In genomic region chr5:65536751-65537419, GRCm38 (mm10) we compare ENCODE assay signal across 8 mouse cellular contexts. TPM values are rescaled to one million over a fixed set of nuclear protein-coding genes. Genes with fewer than 3 reads are reported as not detected.
DNase-seq lines count a peak whose midpoint lies in the region; ATAC-seq and TF ChIP-seq lines count a peak whose summit lies in the region.

TSS of gene Smim14 (minus strand) at chr5:65537184.
TSS of gene Ube2k (plus strand) at chr5:65537233.

- H3K4me3 ChIP-seq in E14TG2a.4 (replicated peaks; ENCODE audit: low read length) = peak within 1 kb of the TSS; percentile 95
- peak within 1 kb of the TSS; percentile 93 for H3K4me3 ChIP-seq in forebrain, embryonic 13.5 days
- peak within 1 kb of the TSS; percentile 92 for H3K4me3 ChIP-seq in liver, postnatal 0 days (ENCODE audit: low read depth, low read length)
- H3K4me3 ChIP-seq in neural tube, embryonic 14.5 days (ENCODE audit: low read depth, low read length) = peak within 1 kb of the TSS; percentile 99

- peaks cover 7% of the 10 kb centered on the region; the same call in 1 of the 2 replicates for H3K36me3 ChIP-seq in E14TG2a.4 (ENCODE audit: insufficient read depth, low read length)
- H3K36me3 ChIP-seq in forebrain, embryonic 13.5 days (ENCODE audit: poor library complexity, severe bottlenecking) = no peaks in the 10 kb centered on the region
- no peaks in the 10 kb centered on the region for H3K36me3 ChIP-seq in liver, postnatal 0 days (replicated peaks; ENCODE audit: insufficient read depth, low read length)
- no peaks in the 10 kb centered on the region for H3K36me3 ChIP-seq in neural tube, embryonic 14.5 days (ENCODE audit: control insufficient read depth, insufficient read depth, low read length)

- intact Hi-C loops in heart, postnatal 10 days (cut with DNase I) = loop anchor here (2.0 to 10.0 kb wide), 4 partner anchors 44 to 418 kb away; partner anchors contain the start of gene Gm43552

- peak; percentile 96 for ATAC-seq in forebrain, embryonic 13.5 days
- peak; percentile 96 for ATAC-seq in liver, postnatal 0 days
- ATAC-seq in neural tube, embryonic 14.5 days (ENCODE audit: low read depth) = peak; percentile 95

- under 1% methylated on average over 65 of the region's 66 CpGs for WGBS in forebrain, embryonic 13.5 days
- WGBS in large intestine, adult 2 months = under 1% methylated on average over 63 of the region's 66 CpGs
- under 1% methylated on average over 43 of the region's 66 CpGs for WGBS in liver, postnatal 0 days (ENCODE audit: insufficient replicate concordance)
- WGBS in neural tube, embryonic 14.5 days = under 1% methylated on average over 55 of the region's 66 CpGs

- peak within 1 kb of the TSS; percentile 95 for H3K9ac ChIP-seq in forebrain, embryonic 13.5 days
- H3K9ac ChIP-seq in liver, postnatal 0 days (replicated peaks) = peak within 1 kb of the TSS; percentile 96
- H3K9ac ChIP-seq in neural tube, embryonic 14.5 days (replicated peaks; ENCODE audit: low read depth, low read length) = peak within 1 kb of the TSS; percentile 92

- no peak for TF ChIP-seq CTCF in E14TG2a.4 (conservative IDR thresholded peaks at IDR 0.05; ENCODE audit: low read length)
- peak; percentile 32 for TF ChIP-seq CTCF in liver, postnatal 0 days (IDR thresholded peaks at IDR 0.05; ENCODE audit: low read depth)

- H3K27ac ChIP-seq in forebrain, embryonic 13.5 days = peak within 1 kb of the TSS; percentile 99
- H3K27ac ChIP-seq in liver, postnatal 0 days (ENCODE audit: low read depth) = peak within 1 kb of the TSS; percentile 99
- peak within 1 kb of the TSS; percentile 97 for H3K27ac ChIP-seq in neural tube, embryonic 14.5 days (ENCODE audit: low read depth, low read length)

- peak within 1 kb of the TSS; percentile 60 for H3K4me2 ChIP-seq in forebrain, embryonic 13.5 days
- peak within 1 kb of the TSS; percentile 88 for H3K4me2 ChIP-seq in liver, postnatal 0 days (ENCODE audit: low read depth, low read length)
- H3K4me2 ChIP-seq in neural tube, embryonic 14.5 days (ENCODE audit: low read depth, low read length) = peak within 1 kb of the TSS; percentile 77

- H3K27me3 ChIP-seq in E14TG2a.4 (ENCODE audit: insufficient read depth, low read length) = no peaks in the 10 kb centered on the region
- H3K27me3 ChIP-seq in forebrain, embryonic 13.5 days = no peaks in the 10 kb centered on the region
- H3K27me3 ChIP-seq in liver, postnatal 0 days (ENCODE audit: insufficient read depth, low read length) = no peaks in the 10 kb centered on the region
- no peaks in the 10 kb centered on the region; the same call in 1 of the 2 replicates for H3K27me3 ChIP-seq in neural tube, embryonic 14.5 days (ENCODE audit: control insufficient read depth, insufficient read depth, low read length)

- H3K9me3 ChIP-seq in E14TG2a.4 (ENCODE audit: low read length) = no peaks in the 10 kb centered on the region
- no peaks in the 10 kb centered on the region for H3K9me3 ChIP-seq in forebrain, embryonic 13.5 days (replicated peaks)
- no peaks in the 10 kb centered on the region for H3K9me3 ChIP-seq in liver, postnatal 0 days (ENCODE audit: low read length)
- no peaks in the 10 kb centered on the region for H3K9me3 ChIP-seq in neural tube, embryonic 14.5 days (ENCODE audit: control insufficient read depth, low read length)

- peak; percentile 89 for DNase-seq in c-Kit-positive CD71-positive TER-119-positive erythroid progenitor cells, embryonic 14.5 days (ENCODE audit: low spot score)
- DNase-seq in heart, postnatal 10 days = peak; percentile 95
- no peak for DNase-seq in large intestine, adult 2 months (ENCODE audit: low read depth, low spot score)
- peak; percentile 95 for DNase-seq in liver, postnatal 0 days
- DNase-seq in testis, postnatal 10 days (ENCODE audit: low spot score) = peak; percentile 95

- TF ChIP-seq EP300 in liver, postnatal 0 days (IDR thresholded peaks at IDR 0.05; ENCODE audit: low read depth) = no peak

- H3K4me1 ChIP-seq in E14TG2a.4 (replicated peaks; ENCODE audit: low read depth, low read length) = peaks cover 74% of the 10 kb centered on the region
- peaks cover 14% of the 10 kb centered on the region for H3K4me1 ChIP-seq in forebrain, embryonic 13.5 days
- peaks cover 8% of the 10 kb centered on the region for H3K4me1 ChIP-seq in liver, postnatal 0 days (ENCODE audit: insufficient read depth)
- peaks cover 9% of the 10 kb centered on the region for H3K4me1 ChIP-seq in neural tube, embryonic 14.5 days (ENCODE audit: control insufficient read depth, insufficient read depth, low read length)

RNA-seq across cellular contexts. Expression of gene Smim14, which starts in this region (rescaled TPM):
- 131 and 133 TPM in 2 replicates for polyA plus RNA-seq in forebrain, embryonic 13.5 days (2015; fragmentation: Nextera tagmentation; extraction: Ambion mirVana)
- total RNA-seq in heart, postnatal 10 days (2021) = 100 to 1,000 TPM; 102 to 107 TPM
- polyA plus RNA-seq in large intestine, adult 2 months (2012; rRNA removed) = 111 and 119 TPM in 2 replicates
- polyA plus RNA-seq in liver, postnatal 0 days (2015; fragmentation: Nextera tagmentation; extraction: Ambion mirVana) = 87.0 and 91.0 TPM in 2 replicates
- 228 and 230 TPM in 2 replicates for polyA plus RNA-seq in neural tube, embryonic 14.5 days (2014; fragmentation: Nextera tagmentation; extraction: Ambion mirVana)

RNA-seq across cellular contexts. Expression of gene Ube2k, which starts in this region (rescaled TPM):
- polyA plus RNA-seq in forebrain, embryonic 13.5 days (2015; fragmentation: Nextera tagmentation; extraction: Ambion mirVana) = 194 and 196 TPM in 2 replicates
- 10 to 100 TPM; 80.3 to 81.8 TPM for total RNA-seq in heart, postnatal 10 days (2021)
- 19.3 and 22.7 TPM in 2 replicates for polyA plus RNA-seq in large intestine, adult 2 months (2012; rRNA removed)
- polyA plus RNA-seq in liver, postnatal 0 days (2015; fragmentation: Nextera tagmentation; extraction: Ambion mirVana) = 73.2 and 74.6 TPM in 2 replicates
- polyA plus RNA-seq in neural tube, embryonic 14.5 days (2014; fragmentation: Nextera tagmentation; extraction: Ambion mirVana) = 143 and 179 TPM in 2 replicates
